Mouse (Mus musculus) R1 (cell line): ENCODE measurements around the gene Xlr4a.
A peak's percentile ranks its signal among the peaks of the same experiment; 100 is the strongest.
"Not testable (repeated sequence)": the region's sequence is repeated elsewhere in the genome, so short reads cannot be mapped to it uniquely, and the experiment has no call there.

Source experiments
- DNase-seq: peaks from one replicate; pipeline ENCODE4 v3.0.0-alpha.2; 2018; ENCODE audit warnings: low read depth, low spot score

The Xlr4a gene

GRCm38 (mm10) chrX:73082267-73083055, at the start of gene Xlr4a:
TSS of gene Xlr4a (minus strand) at chrX:73082478.
- not testable (repeated sequence) for DNase-seq

- not testable (repeated sequence) for DNase-seq
Observed at GRCm38 (mm10) chrX:73122859-73123829, 40.9 kb upstream of the Xlr4a start.

- not testable (repeated sequence) for DNase-seq
Observed at GRCm38 (mm10) chrX:73116747-73117146, 34.5 kb upstream of the Xlr4a start, which contains the start of gene Gm14685. TSS of gene Gm14685 (plus strand) at chrX:73117047.

- DNase-seq, result peak; percentile 84
Observed at GRCm38 (mm10) chrX:73096941-73097508, 14.7 kb upstream of the Xlr4a start, which contains the start of gene Xlr3a. TSS of gene Xlr3a (minus strand) at chrX:73097095.

GRCm38 (mm10) chrX:73066765-73067312, 15.4 kb downstream of the Xlr4a start:
- DNase-seq, result not testable (repeated sequence)

GRCm38 (mm10) chrX:73064415-73064793, 17.9 kb downstream of the Xlr4a start, which contains the start of gene Pnma3:
TSS of gene Pnma3 (plus strand) at chrX:73064787.
- DNase-seq, result no peak

- no peak for DNase-seq
Observed at GRCm38 (mm10) chrX:73063512-73064414, 18.5 kb downstream of the Xlr4a start.

GRCm38 (mm10) chrX:73062323-73062722, 20.0 kb downstream of the Xlr4a start:
- no peak for DNase-seq

- no peak for DNase-seq
Observed at GRCm38 (mm10) chrX:73061528-73061927, 20.8 kb downstream of the Xlr4a start.

GRCm38 (mm10) chrX:73053860-73054563, 28.3 kb downstream of the Xlr4a start:
- peak; percentile 92 for DNase-seq

- DNase-seq, result peak; percentile 93
Observed at GRCm38 (mm10) chrX:73039666-73040065, 42.6 kb downstream of the Xlr4a start.

- DNase-seq, result peak; percentile 56
Observed at GRCm38 (mm10) chrX:73038831-73039230, 43.4 kb downstream of the Xlr4a start.

GRCm38 (mm10) chrX:73037003-73037402, 45.3 kb downstream of the Xlr4a start, which contains the start of gene Pnma5:
TSS of gene Pnma5 (minus strand) at chrX:73037103.
- no peak for DNase-seq
